23 mouse cellular contexts compared by ENCODE assay signal in the genomic region with DNA sequence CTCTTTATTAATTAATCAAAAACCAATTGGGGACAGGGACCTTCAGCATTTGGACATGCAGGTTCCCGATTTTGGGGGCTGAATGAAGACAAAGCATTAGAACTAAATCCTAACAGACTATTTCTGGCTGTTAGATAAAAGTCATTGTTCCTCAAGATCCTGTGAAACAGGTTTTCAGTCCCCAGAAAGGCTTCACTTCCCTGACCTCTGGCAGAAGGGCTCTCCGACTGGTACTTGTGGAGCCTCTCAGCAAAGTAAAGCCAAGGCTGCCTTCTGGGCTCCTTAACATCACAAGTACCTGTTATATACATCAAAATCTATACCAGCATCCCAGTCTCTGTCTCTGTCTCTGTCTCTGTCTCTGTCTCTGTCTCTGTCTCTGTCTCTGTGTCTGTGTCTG. TPM values are rescaled to one million over a fixed set of nuclear protein-coding genes. Genes with fewer than 3 reads are reported as not detected.
A peak's percentile ranks its signal among the peaks of the same experiment; 100 is the strongest.
DNase-seq lines count a peak whose midpoint lies in the region; ATAC-seq and TF ChIP-seq lines count a peak whose summit lies in the region.
"Had no signal": no experiment of that assay in that cellular context is flagged by ENCODE, and none has a peak within 500 bp of the region (broad histone marks: within the 10 kb centered on the region; RNA-seq: fewer than 3 reads in every experiment).

No protein-coding gene starts in this region.

- H3K27ac ChIP-seq in lung, embryonic 14.5 days (ENCODE audit: low read depth), result no peak overlapping the region
- no peak overlapping the region for H3K27ac ChIP-seq in lung, postnatal 0 days (ENCODE audit: low read length)
- H3K27ac ChIP-seq in midbrain, embryonic 11.5 days (ENCODE audit: low read depth, low read length), result no peak overlapping the region
- H3K27ac ChIP-seq in midbrain, embryonic 16.5 days (ENCODE audit: low read length), result no peak overlapping the region
- H3K27ac ChIP-seq: embryonic facial prominence, embryonic 10.5 days; embryonic facial prominence, embryonic 12.5 days; forebrain, embryonic 13.5 days; forebrain, embryonic 15.5 days had no signal

- TF ChIP-seq POLR2A in lung, adult 2 months (IDR thresholded peaks at IDR 0.05; ENCODE audit: borderline replicate concordance, extremely low read depth, low read depth, low read length), result no peak

- H3K4me3 ChIP-seq in lung, embryonic 14.5 days (ENCODE audit: low read depth, low read length), result no peak overlapping the region
- H3K4me3 ChIP-seq in lung, adult 2 months (replicated peaks; ENCODE audit: extremely low read depth, low read depth, low read length), result no peak overlapping the region
- H3K4me3 ChIP-seq in lung, postnatal 0 days (ENCODE audit: low read depth, low read length), result no peak overlapping the region
- no peak overlapping the region for H3K4me3 ChIP-seq in midbrain, embryonic 11.5 days (ENCODE audit: low read depth, low read length)
- H3K4me3 ChIP-seq in midbrain, embryonic 16.5 days (ENCODE audit: low read depth, low read length), result no peak overlapping the region
- H3K4me3 ChIP-seq: embryonic facial prominence, embryonic 10.5 days; embryonic facial prominence, embryonic 12.5 days; forebrain, embryonic 13.5 days; forebrain, embryonic 15.5 days had no signal

- H3K9ac ChIP-seq in lung, embryonic 14.5 days, result no peak overlapping the region
- no peak overlapping the region for H3K9ac ChIP-seq in lung, postnatal 0 days (replicated peaks; ENCODE audit: low read depth)
- H3K9ac ChIP-seq in midbrain, embryonic 11.5 days (ENCODE audit: low read length), result no peak overlapping the region
- H3K9ac ChIP-seq in midbrain, embryonic 16.5 days (ENCODE audit: low read depth, low read length), result no peak overlapping the region
- H3K9ac ChIP-seq: embryonic facial prominence, embryonic 12.5 days; forebrain, embryonic 13.5 days; forebrain, embryonic 15.5 days had no signal

- no peak for TF ChIP-seq EP300 in lung, postnatal 0 days (IDR thresholded peaks at IDR 0.05)

- peaks cover 3% of the 10 kb centered on the region; the same call in 1 of the 2 replicates for H3K9me3 ChIP-seq in lung, embryonic 14.5 days (ENCODE audit: low read depth, low read length)
- H3K9me3 ChIP-seq in lung, postnatal 0 days (ENCODE audit: low read length), result no peaks in the 10 kb centered on the region
- no peaks in the 10 kb centered on the region for H3K9me3 ChIP-seq in midbrain, embryonic 11.5 days (ENCODE audit: control insufficient read depth, low read length)
- H3K9me3 ChIP-seq in midbrain, embryonic 16.5 days (replicated peaks; ENCODE audit: control insufficient read depth, low read length, poor library complexity, severe bottlenecking), result no peaks in the 10 kb centered on the region
- H3K9me3 ChIP-seq: embryonic facial prominence, embryonic 10.5 days; embryonic facial prominence, embryonic 12.5 days; forebrain, embryonic 13.5 days; forebrain, embryonic 15.5 days had no signal

- H3K4me2 ChIP-seq in lung, embryonic 14.5 days, result no peak overlapping the region
- no peak overlapping the region for H3K4me2 ChIP-seq in lung, postnatal 0 days (replicated peaks; ENCODE audit: low read depth, low read length)
- H3K4me2 ChIP-seq in midbrain, embryonic 11.5 days, result no peak overlapping the region
- H3K4me2 ChIP-seq in midbrain, embryonic 16.5 days (ENCODE audit: low read length), result no peak overlapping the region
- H3K4me2 ChIP-seq: embryonic facial prominence, embryonic 12.5 days; forebrain, embryonic 13.5 days; forebrain, embryonic 15.5 days had no signal

- H3K4me1 ChIP-seq in lung, embryonic 14.5 days (ENCODE audit: insufficient read depth), result no peaks in the 10 kb centered on the region
- H3K4me1 ChIP-seq in lung, adult 2 months (ENCODE audit: control insufficient read depth, insufficient read depth, low read length), result no peaks in the 10 kb centered on the region
- no peaks in the 10 kb centered on the region for H3K4me1 ChIP-seq in lung, postnatal 0 days (ENCODE audit: insufficient read depth, low read depth, low read length)
- peaks cover 1% of the 10 kb centered on the region; the same call in 1 of the 2 replicates for H3K4me1 ChIP-seq in midbrain, embryonic 11.5 days (ENCODE audit: control insufficient read depth, insufficient read depth, low read length)
- H3K4me1 ChIP-seq in midbrain, embryonic 16.5 days (ENCODE audit: control insufficient read depth, insufficient read depth, low read length), result peaks cover 5% of the 10 kb centered on the region; the same call in 1 of the 2 replicates

- no peak for TF ChIP-seq CTCF in lung, embryonic 14.5 days (IDR thresholded peaks at IDR 0.05; ENCODE audit: low read depth)
- TF ChIP-seq CTCF in lung, adult 2 months (IDR thresholded peaks at IDR 0.05; ENCODE audit: insufficient read depth, low read length), result no peak
- TF ChIP-seq CTCF in lung, postnatal 0 days (IDR thresholded peaks at IDR 0.05), result no peak

- peak; percentile 55 for DNase-seq in lung, embryonic 14.5 days
- no peak for DNase-seq in lung, adult 2 months
- peak; percentile 78 for DNase-seq in lung, postnatal 0 days (ENCODE audit: low spot score)
- no peak for DNase-seq in lung, postnatal 14 days
- peak; percentile 49 for DNase-seq in midbrain, embryonic 11.5 days (ENCODE audit: low spot score, missing footprints)
- DNase-seq: adrenal gland, adult 8-10 months; adrenal gland, postnatal 14 days; adrenal gland, postnatal 36 days; B cell, adult 2 months; cerebellum, adult 11-12 months; cerebellum, adult 2 months; cerebellum, adult 9-10 months; cerebellum, postnatal 10 days; cerebellum, postnatal 25 days had no signal

- H3K36me3 ChIP-seq in lung, embryonic 14.5 days (ENCODE audit: insufficient read depth), result no peaks in the 10 kb centered on the region
- H3K36me3 ChIP-seq in lung, postnatal 0 days (ENCODE audit: insufficient read depth, low read length), result no peaks in the 10 kb centered on the region
- H3K36me3 ChIP-seq in midbrain, embryonic 11.5 days (ENCODE audit: control insufficient read depth, insufficient read depth, low read length), result no peaks in the 10 kb centered on the region
- no peaks in the 10 kb centered on the region for H3K36me3 ChIP-seq in midbrain, embryonic 16.5 days (ENCODE audit: control insufficient read depth, insufficient read depth, low read length)
- H3K36me3 ChIP-seq: embryonic facial prominence, embryonic 10.5 days; embryonic facial prominence, embryonic 12.5 days; forebrain, embryonic 15.5 days; G1E had no signal

- H3K27me3 ChIP-seq in lung, embryonic 14.5 days (ENCODE audit: insufficient read depth, low read length), result peaks cover 19% of the 10 kb centered on the region
- peaks cover 5% of the 10 kb centered on the region for H3K27me3 ChIP-seq in lung, postnatal 0 days (replicated peaks; ENCODE audit: insufficient read depth, low read length)
- peaks cover 25% of the 10 kb centered on the region for H3K27me3 ChIP-seq in midbrain, embryonic 11.5 days (ENCODE audit: control insufficient read depth, insufficient read depth, low read length)
- peaks cover 24% of the 10 kb centered on the region for H3K27me3 ChIP-seq in midbrain, embryonic 16.5 days (ENCODE audit: control insufficient read depth, insufficient read depth, low read depth, low read length)
- H3K27me3 ChIP-seq: Patski had no signal

- WGBS in lung, embryonic 14.5 days, result 47% methylated on average over 2 of the region's 2 CpGs
- 57% methylated on average over 2 of the region's 2 CpGs for WGBS in lung, adult 2 months
- WGBS in lung, postnatal 0 days, result 56% methylated on average over 2 of the region's 2 CpGs
- WGBS in midbrain, embryonic 11.5 days, result 70% methylated on average over 2 of the region's 2 CpGs
- 80% methylated on average over 2 of the region's 2 CpGs for WGBS in midbrain, embryonic 16.5 days

- ATAC-seq in lung, embryonic 14.5 days (ENCODE audit: insufficient read depth), result no peak
- ATAC-seq in lung, postnatal 0 days, result no peak
- ATAC-seq in midbrain, embryonic 11.5 days (ENCODE audit: low FRiP score), result no peak
- ATAC-seq in midbrain, embryonic 16.5 days, result no peak
- ATAC-seq: activated CD4-positive, CD25-positive, alpha-beta regulatory T cell, adult 4 months; CD4-positive, CD25-positive, alpha-beta regulatory T cell, adult 4 months; forebrain, embryonic 13.5 days; forebrain, embryonic 15.5 days; Patski had no signal

RNA-seq across cellular contexts. Expression of gene Map3k21, which starts 4.9 kb away (rescaled TPM):
- polyA plus RNA-seq in lung, embryonic 14.5 days (2014; fragmentation: Nextera tagmentation; extraction: Ambion mirVana), result 4.1 and 5.3 TPM in 2 replicates
- polyA plus RNA-seq in lung, adult 2 months (2012; rRNA removed), result 1.3 TPM in 2 replicates
- polyA plus RNA-seq in lung, postnatal 0 days (2015; fragmentation: Nextera tagmentation; extraction: Ambion mirVana), result 0.74 and 0.76 TPM in 2 replicates
- polyA plus RNA-seq in midbrain, embryonic 11.5 days (2014; fragmentation: Nextera tagmentation; extraction: Ambion mirVana), result 0.03 and 0.11 TPM in 2 replicates
- 0.68 and 0.99 TPM in 2 replicates for polyA plus RNA-seq in midbrain, embryonic 16.5 days (2015; fragmentation: Nextera tagmentation; extraction: Ambion mirVana)
- polyA plus RNA-seq: activated CD4-positive, CD25-positive, alpha-beta regulatory T cell, adult 4 months; CD4-positive, CD25-positive, alpha-beta regulatory T cell, adult 4 months; G1E had no signal

RNA-seq across cellular contexts. Expression of gene Pcnx2, which starts 7.2 kb away (rescaled TPM):
- 0.15 TPM in 1 of 2 replicates, not detected in the other for polyA plus RNA-seq in lung, embryonic 14.5 days (2014; fragmentation: Nextera tagmentation; extraction: Ambion mirVana)
- polyA plus RNA-seq in lung, adult 2 months (2012; rRNA removed), result 1.8 and 2.1 TPM in 2 replicates
- polyA plus RNA-seq in lung, postnatal 0 days (2015; fragmentation: Nextera tagmentation; extraction: Ambion mirVana), result 0.18 and 0.31 TPM in 2 replicates
- polyA plus RNA-seq in midbrain, embryonic 11.5 days (2014; fragmentation: Nextera tagmentation; extraction: Ambion mirVana), result 0.40 and 0.74 TPM in 2 replicates
- polyA plus RNA-seq in midbrain, embryonic 16.5 days (2015; fragmentation: Nextera tagmentation; extraction: Ambion mirVana), result 6.3 and 6.4 TPM in 2 replicates
- polyA plus RNA-seq: G1E had no signal

Comparison
In these comparisons a context has a peak if more than half of its experiments do, and no peak if none do; other contexts are left out.
1. DNase-seq: peak in lung, embryonic 14.5 days (single experiment), lung, postnatal 0 days (single experiment) and midbrain, embryonic 11.5 days (single experiment); none in lung, adult 2 months (single experiment) and lung, postnatal 14 days (single experiment).